Mouse (Mus musculus) stomach, embryonic 14.5 days (tissue): ENCODE data around the gene Ptprc. TPM values are rescaled to one million over a fixed set of nuclear protein-coding genes. Genes with fewer than 3 reads are reported as not detected.

Experiments
- ATAC-seq: fragments of 200-750 bp; cut with Nextera tagmentation; 2 replicates; pipeline ENCODE4 v1.8.0; 2017; ENCODE audit warnings: low read depth, moderate TSS enrichment; ENCODE audit not compliant: insufficient number of reproducible peaks, insufficient read depth, low FRiP score
- H3K27ac ChIP-seq: fragments of 300-500 bp; sonication (generic); 2 replicates; pipeline ENCODE4 v1.5.1; 2014; ENCODE audit warnings: mild to moderate bottlenecking, low read length, moderate library complexity, mixed read lengths
- H3K27me3 ChIP-seq: fragments of 300-500 bp; sonication (generic); 2 replicates; pipeline ENCODE4 v1.6.1; 2014; ENCODE audit warnings: low read length, control low read depth, mixed read lengths; ENCODE audit not compliant: control insufficient read depth, insufficient read depth
- H3K36me3 ChIP-seq: fragments of 300-500 bp; sonication (generic); 2 replicates; pipeline ENCODE4 v1.6.1; 2014; ENCODE audit warnings: mild to moderate bottlenecking, control low read depth, low read length, moderate library complexity, mixed read lengths; ENCODE audit not compliant: control insufficient read depth, insufficient read depth
- H3K4me1 ChIP-seq: fragments of 300-500 bp; sonication (generic); 2 replicates; pipeline ENCODE4 v1.6.1; 2014; ENCODE audit warnings: low read length, control low read depth, mixed read lengths; ENCODE audit not compliant: control insufficient read depth, insufficient read depth
- H3K4me2 ChIP-seq: fragments of 300-500 bp; sonication (generic); replicated peaks from 2 replicates; pipeline ENCODE4 v1.6.1; 2014; ENCODE audit warnings: low read depth, low read length, control low read depth
- H3K4me3 ChIP-seq: fragments of 300-500 bp; sonication (generic); 2 replicates; pipeline ENCODE4 v1.5.1; 2014; ENCODE audit warnings: low read depth, low read length, control low read depth
- H3K9ac ChIP-seq: fragments of 300-500 bp; sonication (generic); replicated peaks from 2 replicates; pipeline ENCODE4 v1.6.1; 2014; ENCODE audit warnings: low read depth, mild to moderate bottlenecking, control low read depth, low read length, moderate library complexity, mixed read lengths
- H3K9me3 ChIP-seq: fragments of 300-500 bp; sonication (generic); 2 replicates; pipeline ENCODE4 v1.6.1; 2016; ENCODE audit warnings: low read depth, low read length, control low read depth; ENCODE audit not compliant: control insufficient read depth
- WGBS: fragments of 180-500 bp; shearing (Covaris S2); extraction: QIAGEN DNeasy Blood & Tissue Kit; methylation state at CpG from one replicate; pipeline ENCODE4 v1.1.7; 2014; 5-methylcytosine and 5-hydroxymethylcytosine counted together
- polyA plus RNA-seq: library from polyadenylated mRNA; unstranded; fragments of >200 nt; fragmentation: Nextera tagmentation; extraction: Ambion mirVana; gene quantifications from 2 replicates; pipeline ENCODE4 v1.2.1, GENCODE M21; 2014

Ptprc gene
- polyA plus RNA-seq, 1 experiment from 2014 or later, result 4.6 TPM

DNA sequence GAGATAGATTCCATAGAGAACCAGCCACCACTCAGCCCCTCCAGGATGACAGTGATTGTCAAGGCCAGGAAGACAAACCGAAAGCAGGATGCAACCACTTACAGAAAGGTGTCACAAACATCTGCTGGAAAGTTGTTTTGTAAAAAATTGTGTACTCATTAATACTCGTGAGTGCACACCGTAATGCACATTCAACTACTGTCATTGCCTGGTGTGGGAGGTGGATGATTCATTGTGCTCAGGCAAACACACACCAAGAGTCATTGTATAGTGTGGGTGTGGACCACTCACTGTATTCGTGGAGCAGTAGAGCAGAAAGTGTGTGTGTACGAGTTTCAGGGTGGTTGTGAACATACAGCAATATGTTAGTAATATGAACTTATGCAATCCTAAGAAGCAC, 31.1 kb downstream of the Ptprc start:
- WGBS, result 79% methylated on average over 5 of the region's 5 CpGs

DNA sequence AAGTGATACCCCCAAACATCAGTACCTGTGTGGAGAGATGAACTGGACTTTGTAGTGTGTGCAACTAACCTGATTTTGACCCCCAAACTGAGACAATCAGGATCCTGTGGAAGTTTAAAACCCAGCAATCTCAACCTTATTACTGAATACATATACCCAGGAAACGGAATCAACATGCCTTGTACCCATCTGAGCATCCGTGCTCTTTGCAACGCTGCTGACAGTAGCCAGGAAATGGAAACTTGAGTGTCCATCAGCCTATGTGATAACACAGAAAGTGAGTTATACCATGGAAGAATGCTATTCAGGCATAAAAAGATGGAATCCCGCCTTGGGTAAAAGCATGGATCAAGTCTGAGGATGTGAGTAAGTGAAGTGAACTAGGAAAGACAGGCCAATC, 34.7 kb downstream of the Ptprc start:
- no peak overlapping the region for H3K4me2 ChIP-seq
- H3K9me3 ChIP-seq, result no peaks in the 10 kb centered on the region
- no peak overlapping the region for H3K9ac ChIP-seq
- H3K27me3 ChIP-seq, result no peaks in the 10 kb centered on the region
- H3K36me3 ChIP-seq, result no peaks in the 10 kb centered on the region
- no peak overlapping the region for H3K4me3 ChIP-seq
- ATAC-seq, result no peak
- no peak overlapping the region for H3K27ac ChIP-seq
- 90% methylated on average over 4 of the region's 4 CpGs for WGBS
- no peaks in the 10 kb centered on the region for H3K4me1 ChIP-seq

More for the DNA sequence above, 31.1 kb downstream of the Ptprc start:
- Histone ChIP-seq H3K27ac (no peak overlapping the region), H3K4me3 (no peak overlapping the region), H3K27me3 (no peaks in the 10 kb centered on the region), H3K4me1 (no peaks in the 10 kb centered on the region), H3K36me3 (no peaks in the 10 kb centered on the region), H3K9me3 (no peaks in the 10 kb centered on the region), H3K9ac (no peak overlapping the region), H3K4me2 (no peak overlapping the region)
- no peak for ATAC-seq

DNA sequence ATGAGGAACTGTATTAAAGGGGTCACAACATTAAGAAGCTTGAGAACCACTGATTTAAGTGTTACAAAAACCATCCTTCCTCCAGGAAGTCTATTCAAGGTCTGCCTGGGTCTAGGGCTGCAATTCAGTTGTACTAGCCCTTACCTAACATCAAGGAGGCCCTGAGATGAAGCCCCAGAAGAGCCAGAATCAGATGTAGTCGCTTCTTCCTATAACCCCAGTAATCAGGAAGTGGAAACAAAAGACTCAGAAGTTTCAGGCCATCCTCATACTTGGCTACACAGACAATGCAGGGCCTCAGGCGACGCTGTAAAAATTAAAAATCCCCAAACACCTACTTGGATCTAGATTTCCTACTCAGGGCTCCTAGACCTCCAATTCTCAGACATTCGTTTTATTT, 37.8 kb downstream of the Ptprc start:
- Histone ChIP-seq H3K27me3 (no peaks in the 10 kb centered on the region), H3K36me3 (no peaks in the 10 kb centered on the region), H3K9me3 (no peaks in the 10 kb centered on the region), H3K4me3 (no peak overlapping the region), H3K27ac (no peak overlapping the region), H3K9ac (no peak overlapping the region), H3K4me1 (no peaks in the 10 kb centered on the region), H3K4me2 (no peak overlapping the region)
- ATAC-seq, result no peak
- WGBS, result 84% methylated on average over 4 of the region's 4 CpGs

DNA sequence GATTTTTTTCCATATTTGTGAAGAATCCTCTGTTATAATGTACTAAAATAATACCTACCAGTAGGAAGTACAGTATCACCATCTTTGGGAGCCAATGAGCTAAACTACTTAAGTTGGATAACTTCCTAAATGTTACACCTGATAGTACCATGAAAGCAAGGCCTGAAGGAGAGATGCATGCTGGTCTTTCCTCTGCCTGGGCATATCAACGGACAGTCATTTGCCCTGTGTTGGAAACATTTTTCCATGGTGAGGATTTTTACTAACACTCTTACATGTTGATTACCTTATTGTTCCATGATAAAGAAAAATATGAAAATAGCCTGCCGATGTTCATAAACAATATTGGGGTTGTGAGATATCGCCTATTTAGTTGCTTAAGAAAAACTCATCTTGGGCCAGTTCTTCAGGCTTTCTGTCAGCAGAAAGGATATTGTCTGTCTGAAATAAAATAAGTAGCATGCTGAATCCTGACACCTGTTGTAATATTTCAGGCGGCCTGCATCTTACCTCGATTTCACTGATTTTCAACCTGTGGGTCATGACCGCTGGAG, 38.4 kb downstream of the Ptprc start:
- H3K4me1 ChIP-seq, result no peaks in the 10 kb centered on the region
- WGBS, result 94% methylated on average over 6 of the region's 6 CpGs

DNA sequence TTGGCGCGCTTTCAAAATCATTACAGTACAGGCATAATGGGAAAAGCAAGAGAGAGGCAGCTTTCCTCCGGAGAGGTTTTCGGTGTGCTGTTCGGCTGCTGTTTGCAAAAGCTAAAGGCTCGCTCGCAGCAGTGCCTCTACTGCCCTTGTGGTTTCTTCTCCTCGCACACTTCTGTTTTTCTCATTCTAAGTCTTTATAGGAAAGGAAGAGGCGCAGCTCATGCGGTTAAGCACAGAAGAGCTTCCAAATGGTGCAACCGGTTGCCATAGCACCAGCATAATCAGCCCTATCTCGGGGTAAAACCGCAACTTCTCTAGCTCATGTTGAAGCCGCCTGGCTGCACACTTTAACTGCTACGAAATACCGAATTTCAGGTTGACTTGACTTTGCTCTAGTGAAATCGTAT, 39.1 kb downstream of the Ptprc start:
- H3K27me3 ChIP-seq, result no peaks in the 10 kb centered on the region
- H3K4me2 ChIP-seq, result peak overlapping the region; percentile 34
- no peak overlapping the region for H3K27ac ChIP-seq
- peak overlapping the region; percentile 9; the same call in 1 of the 2 replicates for H3K4me3 ChIP-seq
- no peaks in the 10 kb centered on the region for H3K4me1 ChIP-seq
- no peaks in the 10 kb centered on the region for H3K36me3 ChIP-seq
- ATAC-seq, result no peak
- no peaks in the 10 kb centered on the region for H3K9me3 ChIP-seq
- WGBS, result 53% methylated on average over 17 of the region's 17 CpGs
- no peak overlapping the region for H3K9ac ChIP-seq

More for the DNA sequence above, 38.4 kb downstream of the Ptprc start:
- Histone ChIP-seq H3K4me2 (no peak overlapping the region), H3K9me3 (no peaks in the 10 kb centered on the region), H3K27me3 (no peaks in the 10 kb centered on the region), H3K36me3 (no peaks in the 10 kb centered on the region), H3K27ac (no peak overlapping the region), H3K9ac (no peak overlapping the region), H3K4me3 (no peak overlapping the region)
- no peak for ATAC-seq

DNA sequence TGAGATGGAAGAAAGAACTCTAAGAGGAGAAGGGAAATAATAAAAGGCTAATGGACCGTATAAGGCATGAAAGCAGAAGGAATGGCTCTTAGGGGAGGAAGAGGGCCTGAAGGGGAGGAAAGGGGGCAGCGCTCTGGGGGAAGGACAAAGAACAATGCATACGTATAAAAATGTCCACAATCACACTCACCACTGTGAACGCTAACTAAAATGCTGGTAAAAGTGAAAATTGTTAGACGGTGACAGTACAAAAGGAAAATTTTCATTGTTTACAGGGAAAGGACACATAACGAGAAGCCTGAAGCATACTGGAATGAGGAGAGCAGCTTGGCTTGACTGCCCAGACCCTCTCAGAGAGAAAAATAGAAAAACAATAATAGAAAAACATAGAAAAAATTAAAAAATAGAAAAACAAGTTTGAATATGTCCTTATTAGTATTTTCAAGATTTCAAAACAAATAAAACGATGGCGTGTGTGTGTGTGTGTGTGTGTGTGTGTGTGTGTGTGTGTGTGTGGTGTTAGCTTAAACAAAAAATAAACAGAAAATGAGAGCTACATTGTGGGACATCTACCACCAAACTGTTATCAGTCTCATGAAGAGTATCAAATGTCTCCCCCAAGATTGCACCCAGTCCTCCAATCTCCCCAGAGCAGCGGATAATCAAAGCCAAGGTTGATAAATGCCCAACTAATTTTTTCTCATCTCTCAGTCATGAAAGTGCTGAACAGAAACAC, 39.7 kb downstream of the Ptprc start:
- Histone ChIP-seq H3K4me2 (peak overlapping the region; percentile 34), H3K36me3 (no peaks in the 10 kb centered on the region), H3K27ac (no peak overlapping the region), H3K4me1 (no peaks in the 10 kb centered on the region), H3K4me3 (peak overlapping the region; percentile 9; the same call in 1 of the 2 replicates), H3K9ac (no peak overlapping the region), H3K27me3 (no peaks in the 10 kb centered on the region), H3K9me3 (no peaks in the 10 kb centered on the region)
- ATAC-seq, result no peak
- WGBS, result 75% methylated on average over 9 of the region's 9 CpGs

DNA sequence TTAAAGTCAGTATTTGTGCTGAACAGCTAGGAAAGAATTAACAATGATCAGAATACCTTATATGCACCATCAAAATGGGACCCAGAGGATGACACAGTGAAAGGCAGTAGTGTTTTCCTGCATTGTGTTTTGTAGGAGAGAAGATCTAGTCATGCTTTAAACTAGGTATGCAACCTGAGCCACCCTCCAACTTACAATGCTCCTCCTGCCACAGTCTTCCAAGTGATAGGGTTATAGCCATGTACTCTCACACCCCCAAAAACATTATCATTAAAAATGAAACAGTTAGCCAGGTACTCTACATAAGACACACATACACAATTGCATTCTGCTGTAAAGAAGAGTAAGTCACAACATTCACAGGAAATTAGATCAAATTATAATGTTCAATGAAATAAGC, 40.4 kb downstream of the Ptprc start:
- H3K9ac ChIP-seq, result no peak overlapping the region
- H3K27ac ChIP-seq, result no peak overlapping the region
- H3K4me1 ChIP-seq, result no peaks in the 10 kb centered on the region
- H3K4me2 ChIP-seq, result no peak overlapping the region
- no peak for ATAC-seq
- H3K27me3 ChIP-seq, result no peaks in the 10 kb centered on the region
- H3K36me3 ChIP-seq, result no peaks in the 10 kb centered on the region
- no peak overlapping the region for H3K4me3 ChIP-seq
- no peaks in the 10 kb centered on the region for H3K9me3 ChIP-seq

DNA sequence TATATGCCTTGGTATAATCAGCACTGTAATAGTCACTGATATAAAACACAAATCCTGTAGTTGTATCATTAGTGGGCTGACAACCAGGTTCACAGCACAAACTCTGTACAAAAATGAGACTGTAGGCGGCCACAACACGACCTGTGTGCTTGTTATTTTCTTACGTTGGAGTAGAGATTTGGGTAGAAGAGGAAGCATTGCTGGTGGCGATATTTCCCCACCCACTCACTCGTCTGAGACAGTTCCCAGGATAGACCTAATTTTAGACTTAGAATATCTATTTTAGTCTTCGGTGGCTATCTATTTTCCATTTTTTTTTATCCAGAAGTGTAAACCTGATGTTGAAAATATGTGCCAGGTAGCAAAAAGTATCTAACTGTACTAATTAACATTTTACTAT, 41.2 kb downstream of the Ptprc start:
- ATAC-seq, result no peak
- Histone ChIP-seq H3K4me1 (no peaks in the 10 kb centered on the region), H3K9me3 (no peaks in the 10 kb centered on the region), H3K9ac (no peak overlapping the region), H3K27ac (no peak overlapping the region), H3K36me3 (no peaks in the 10 kb centered on the region), H3K4me2 (no peak overlapping the region), H3K4me3 (no peak overlapping the region), H3K27me3 (no peaks in the 10 kb centered on the region)
- WGBS, result 91% methylated on average over 6 of the region's 6 CpGs

DNA sequence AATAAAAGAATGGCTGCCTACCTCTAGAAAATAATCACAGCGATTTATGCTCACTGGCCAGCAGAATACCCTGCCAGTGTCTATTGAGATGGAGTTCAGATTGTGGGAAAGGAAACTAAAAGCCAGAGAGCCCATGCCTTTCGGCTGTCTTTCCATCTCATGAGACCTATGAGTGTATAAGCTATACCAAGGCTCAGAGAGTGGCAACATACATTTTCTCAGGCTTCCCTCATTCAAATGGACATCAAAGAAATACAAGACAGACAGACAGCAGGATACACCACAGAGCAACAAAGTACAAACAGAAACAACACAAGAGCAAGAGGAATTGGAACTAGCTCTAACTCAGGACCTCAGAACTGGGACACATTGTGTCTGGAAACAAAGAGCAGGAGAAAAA, 43.8 kb downstream of the Ptprc start:
- WGBS, result 82% methylated on average over 2 of the region's 2 CpGs
- no peak overlapping the region for H3K27ac ChIP-seq
- no peaks in the 10 kb centered on the region for H3K27me3 ChIP-seq
- ATAC-seq, result no peak
- H3K4me2 ChIP-seq, result no peak overlapping the region
- no peaks in the 10 kb centered on the region for H3K4me1 ChIP-seq
- no peak overlapping the region for H3K9ac ChIP-seq
- H3K36me3 ChIP-seq, result no peaks in the 10 kb centered on the region
- H3K4me3 ChIP-seq, result no peak overlapping the region
- no peaks in the 10 kb centered on the region for H3K9me3 ChIP-seq
